Mouse (Mus musculus): Measurements from ENCODE around the gene Vmn2r2. TPM values are rescaled to one million over a fixed set of nuclear protein-coding genes. Genes with fewer than 3 reads are reported as not detected.

Gene Vmn2r2
- total RNA-seq (2021) = not detected

DNA sequence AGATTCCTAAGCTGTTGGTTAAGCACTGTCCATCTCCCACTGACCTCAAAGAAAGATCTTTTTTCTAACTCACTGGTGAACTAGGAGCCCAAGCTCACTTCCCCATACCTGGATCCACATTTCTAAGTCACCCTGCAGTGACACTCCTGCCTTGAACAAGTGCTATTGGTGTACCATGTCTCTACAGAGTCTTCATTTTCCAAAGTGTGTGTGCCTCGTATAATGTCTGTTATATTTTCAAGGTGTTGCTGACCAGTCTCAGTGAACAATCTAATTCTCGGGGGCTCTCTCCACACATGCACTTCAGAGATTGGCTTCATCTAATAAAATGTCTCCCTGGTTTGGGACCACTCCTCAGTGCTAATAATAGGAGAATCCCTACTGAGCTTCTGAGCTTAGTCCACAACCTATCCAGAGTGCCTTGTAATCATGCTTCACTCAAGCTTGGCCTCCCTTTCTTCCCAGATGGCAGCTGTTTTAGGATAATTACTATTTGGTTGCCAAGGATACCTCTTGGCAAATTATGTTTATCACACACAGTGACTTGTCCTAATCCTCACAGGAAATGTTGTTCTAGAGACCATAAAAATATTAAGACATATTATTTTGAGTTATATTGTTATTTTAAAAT, at the start of gene Vmn2r2:
Gene Vmn2r2, minus strand, starts transcription at position 51 of the 631 bp plus-strand sequence.
- no peak for DNase-seq (ENCODE audit: low spot score)
- intact Hi-C loops (cut with DNase I) = no loop called here

DNA sequence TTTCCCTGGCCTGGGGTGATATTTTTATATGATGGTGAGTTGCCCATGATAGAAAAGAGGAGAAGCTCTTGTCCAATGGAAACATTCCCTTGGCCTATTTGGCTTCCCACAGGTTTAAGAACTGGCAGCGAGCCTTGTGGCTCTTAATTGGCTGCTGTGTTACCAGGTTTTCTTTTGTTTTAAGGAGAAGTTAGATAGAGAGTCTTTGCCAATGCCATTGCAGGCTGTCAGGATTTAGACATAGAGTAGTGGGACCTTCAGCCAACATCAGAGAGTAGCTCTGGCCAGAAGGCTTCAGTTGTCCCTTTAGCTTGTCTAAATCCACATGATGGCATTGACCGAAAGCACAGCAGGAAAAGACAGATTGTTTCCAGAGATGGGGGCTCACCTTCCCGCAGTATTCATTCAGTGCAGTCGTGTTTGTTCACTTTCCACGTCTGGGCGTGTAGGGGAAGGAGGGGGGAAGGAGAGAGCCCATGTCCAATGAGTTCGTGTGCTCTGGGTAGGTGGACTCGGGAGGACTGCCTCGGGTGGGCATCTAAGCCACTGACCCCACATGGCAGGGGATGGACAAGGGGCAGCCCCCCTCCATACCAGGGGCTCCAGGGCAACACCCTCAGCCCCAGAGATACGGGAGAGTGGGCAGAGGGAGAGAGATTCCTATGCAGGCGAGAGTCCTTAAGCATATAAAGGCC, 28.2 kb downstream of the Vmn2r2 start:
- DNase-seq (ENCODE audit: low spot score) = no peak

DNA sequence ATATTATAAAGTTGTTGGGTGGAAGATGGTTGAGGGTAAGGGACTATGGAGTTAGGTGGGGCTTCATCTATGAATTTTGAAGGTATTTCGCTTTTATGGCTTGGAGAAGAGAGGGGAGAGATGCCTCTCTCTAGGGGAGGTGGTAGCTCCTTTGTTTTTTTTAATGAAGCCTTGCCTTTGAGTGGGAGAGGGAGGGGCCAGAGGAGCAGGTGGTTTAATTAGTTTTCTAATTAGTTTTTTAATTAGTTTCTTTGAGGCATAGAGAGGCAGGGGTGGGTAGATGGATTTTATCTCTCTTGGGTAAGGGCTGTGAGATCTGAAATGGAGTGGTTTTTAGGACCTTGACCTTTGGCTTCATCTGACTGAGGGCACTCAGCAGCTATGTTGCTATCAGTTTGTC, 29.0 kb downstream of the Vmn2r2 start:
- intact Hi-C loops (cut with DNase I) = no loop called here
- DNase-seq (ENCODE audit: low spot score) = no peak

More for the DNA sequence above, 28.2 kb downstream of the Vmn2r2 start:
- intact Hi-C loops (cut with DNase I) = no loop called here

DNA sequence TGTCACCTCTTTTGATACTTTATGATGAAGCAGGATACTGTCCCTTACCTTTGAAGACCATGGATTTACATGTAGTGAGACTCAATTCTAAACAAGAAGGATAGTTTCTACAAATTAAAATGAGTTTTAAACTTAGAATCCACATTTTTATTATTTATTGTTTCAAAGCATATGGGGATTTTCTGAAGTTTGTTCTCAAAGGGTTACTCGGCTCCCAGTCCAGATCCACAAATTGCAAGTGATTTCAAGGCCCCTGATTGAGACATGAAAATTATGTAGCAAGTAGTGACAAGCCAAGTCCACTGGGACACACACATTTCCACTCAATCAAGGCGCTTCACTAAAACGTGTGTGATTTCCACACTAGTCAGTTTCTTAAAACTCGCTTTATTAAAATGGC, 60.5 kb downstream of the Vmn2r2 start, which contains the start of gene Vmn2r1:
Gene Vmn2r1, plus strand, starts transcription at position 301 of the 400 bp plus-strand sequence.
- no peak for DNase-seq (ENCODE audit: low spot score)
- intact Hi-C loops (cut with DNase I) = no loop called here

Other genes starting within 250 kb of the Vmn2r2 start
- gene Plch1, start 242.5 kb downstream of the Vmn2r2 start, total RNA-seq (2021) = not detected
- 1 to 10 TPM; 8.1 TPM for gene E130311K13Rik, start 212.5 kb downstream of the Vmn2r2 start, total RNA-seq (2021)
- gene Slc33a1, start 177.2 kb downstream of the Vmn2r2 start, total RNA-seq (2021) = 10 to 100 TPM; 12.5 to 12.7 TPM
- gene Gmps, start 165.8 kb downstream of the Vmn2r2 start, total RNA-seq (2021) = 10 to 100 TPM; 24.0 to 25.5 TPM
- not detected for gene Vmn2r1, start 60.4 kb downstream of the Vmn2r2 start, total RNA-seq (2021)
- not detected for gene Vmn2r3, start 147.8 kb upstream of the Vmn2r2 start, total RNA-seq (2021)